Mouse (Mus musculus) myocyte (in vitro differentiated cells): ENCODE measurements around the gene Ccdc155. TPM values are rescaled to one million over a fixed set of nuclear protein-coding genes. Genes with fewer than 3 reads are reported as not detected.
A peak's percentile ranks its signal among the peaks of the same experiment; 100 is the strongest.

Experiments used
- H3K27me3 ChIP-seq: one replicate; pipeline ENCODE4 v1.6.1; 2011; ENCODE audit not compliant: control insufficient read depth, insufficient read depth, insufficient read length
- H3K36me3 ChIP-seq: one replicate; pipeline ENCODE4 v1.6.1; 2011; ENCODE audit not compliant: control insufficient read depth, insufficient read depth
- H3K4me2 ChIP-seq: one replicate; pipeline ENCODE4 v1.6.1; 2011; ENCODE audit warnings: low read depth, control low read depth
- H3K4me3 ChIP-seq: one replicate; pipeline ENCODE4 v1.5.1; 2011; ENCODE audit warnings: mild to moderate bottlenecking, control low read depth, moderate library complexity
- H3K79me2 ChIP-seq: one replicate; pipeline ENCODE4 v1.6.1; 2011; ENCODE audit not compliant: control insufficient read depth, insufficient read depth
- H3ac ChIP-seq: one replicate; pipeline ENCODE4 v1.6.1; 2011; ENCODE audit not compliant: control insufficient read depth, insufficient read length
- CEBPB ChIP-seq: IDR thresholded peaks from 2 replicates; pipeline ENCODE4 v1.6.1; 2011; ENCODE audit warnings: mild to moderate bottlenecking, moderate library complexity; ENCODE audit not compliant: poor library complexity, insufficient read depth, severe bottlenecking
- E2F4 ChIP-seq: IDR thresholded peaks from one replicate; pipeline ENCODE4 v1.6.1; 2011; ENCODE audit warnings: mild to moderate bottlenecking, control low read depth, moderate library complexity; ENCODE audit not compliant: insufficient read depth
- MAX ChIP-seq: IDR thresholded peaks from one replicate; pipeline ENCODE4 v1.6.1; 2011; ENCODE audit warnings: low read depth, mild to moderate bottlenecking, control low read depth
- MYOD1 ChIP-seq, 3 experiments: IDR thresholded peaks; one replicate each; pipeline ENCODE4 v1.6.1; 2011; ENCODE audit warnings: control low read depth in 2 of 3, low read depth in 2 of 3, mild to moderate bottlenecking in 2 of 3, moderate library complexity in 1 of 3; ENCODE audit not compliant: insufficient read length in 2 of 3, control insufficient read depth in 1 of 3
- MYOG ChIP-seq, 3 experiments: IDR thresholded peaks; one replicate each; pipeline ENCODE4 v1.6.1; 2011; ENCODE audit warnings: control low read depth in 2 of 3, low read depth in 2 of 3, mild to moderate bottlenecking in 2 of 3; ENCODE audit not compliant: insufficient read length in 2 of 3, control insufficient read depth in 1 of 3, insufficient read depth in 1 of 3
- POLR2A ChIP-seq: IDR thresholded peaks from one replicate; pipeline ENCODE4 v1.6.1; 2011; ENCODE audit warnings: low read depth, mild to moderate bottlenecking, control low read depth, moderate library complexity; ENCODE audit not compliant: insufficient read length
- POLR2AphosphoS2 ChIP-seq: IDR thresholded peaks from one replicate; pipeline ENCODE4 v1.6.1; 2011; ENCODE audit warnings: low read depth, control low read depth; ENCODE audit not compliant: insufficient read length
- SRF ChIP-seq: IDR thresholded peaks from one replicate; pipeline ENCODE4 v1.6.1; 2011; ENCODE audit warnings: low read depth; ENCODE audit not compliant: control insufficient read depth, insufficient read length
- TCF12 ChIP-seq: IDR thresholded peaks from one replicate; pipeline ENCODE4 v1.6.1; 2011; ENCODE audit warnings: mild to moderate bottlenecking, control low read depth; ENCODE audit not compliant: poor library complexity, insufficient read depth, severe bottlenecking
- TCF3 ChIP-seq: IDR thresholded peaks from one replicate; pipeline ENCODE4 v1.6.1; 2011; ENCODE audit warnings: low read depth, control low read depth; ENCODE audit not compliant: insufficient read length
- polyA plus RNA-seq: library from polyadenylated mRNA; unstranded; fragments of >200 nt; fragmentation: generic; extraction: Trizol; gene quantifications from one replicate; pipeline ENCODE4 v1.2.1, GENCODE M21; 2012; ENCODE audit warnings: missing spikeins

The Ccdc155 gene
- polyA plus RNA-seq, 1 experiment, result 2.2 TPM

- TF ChIP-seq MYOD1 (IDR thresholded peaks at IDR 0.05; ENCODE audit: control insufficient read depth in 1 of 3, insufficient read length in 2 of 3, low read depth in 2 of 3), result no peak
- Histone ChIP-seq H3K36me3 (peaks cover 10% of the 10 kb centered on the region), H3K4me3 (no peak overlapping the region), H3ac (no peak overlapping the region), H3K4me2 (no peak overlapping the region), H3K79me2 (no peaks in the 10 kb centered on the region), H3K27me3 (no peaks in the 10 kb centered on the region)
Observed at GRCm38 (mm10) chr7:45221680-45222079, 17.0 kb upstream of the Ccdc155 start.

DNA sequence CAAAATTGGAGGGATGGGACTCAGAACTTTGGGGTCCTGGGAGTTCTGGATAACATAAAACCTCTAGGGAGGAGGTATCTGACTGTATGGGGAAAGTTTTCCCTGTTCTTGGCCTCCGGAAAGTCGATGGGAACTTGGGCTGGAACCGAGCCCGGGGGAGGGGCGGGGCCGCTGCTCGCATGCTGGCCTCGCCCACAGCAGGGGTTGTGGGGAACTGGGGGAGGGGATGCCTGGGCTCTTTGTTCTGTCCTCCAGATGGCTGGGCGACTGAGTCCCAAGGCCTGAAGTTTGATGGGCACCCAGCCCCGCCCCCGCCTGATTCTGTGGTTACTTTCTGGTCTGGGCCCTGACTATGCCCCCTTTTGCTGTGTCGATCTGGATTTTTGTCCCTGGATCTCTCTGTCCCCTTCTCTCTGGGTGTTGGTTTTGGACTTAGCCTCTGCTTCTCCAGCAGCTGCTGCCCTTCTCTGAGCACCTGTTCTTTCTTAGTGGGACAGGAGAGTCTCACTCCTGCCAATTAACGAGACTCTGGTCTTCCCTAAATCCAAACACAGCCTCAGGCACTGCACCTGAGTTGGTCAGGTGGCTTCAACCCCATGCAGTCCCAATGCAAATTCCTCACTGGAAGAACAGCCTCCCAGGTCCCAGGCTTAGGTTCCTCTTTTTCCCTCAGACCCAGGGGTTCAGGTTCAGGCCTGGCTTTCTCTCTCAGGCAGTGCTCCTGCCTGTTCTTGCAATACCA, 11.9 kb upstream of the Ccdc155 start:
- H3K36me3 ChIP-seq, result no peaks in the 10 kb centered on the region
- peak overlapping the region; percentile 90 for H3K4me2 ChIP-seq
- no peaks in the 10 kb centered on the region for H3K79me2 ChIP-seq
- peak overlapping the region; percentile 58 for H3K4me3 ChIP-seq
- TF ChIP-seq SRF (no peak), TCF12 (no peak), MYOG (IDR thresholded peaks at IDR 0.05; ENCODE audit: control insufficient read depth in 1 of 3, insufficient read depth in 1 of 3, insufficient read length in 2 of 3, low read depth in 2 of 3) (peak in 1 of 3 experiments; percentile 45), E2F4 (no peak), MYOD1 (IDR thresholded peaks at IDR 0.05; ENCODE audit: control insufficient read depth in 1 of 3, insufficient read length in 2 of 3, low read depth in 2 of 3) (peak in 2 of 3 experiments; percentile 49 to 63)
- H3ac ChIP-seq, result no peak overlapping the region
- H3K27me3 ChIP-seq, result no peaks in the 10 kb centered on the region

- Histone ChIP-seq H3ac (no peak within 1 kb of the TSS), H3K4me3 (peak within 1 kb of the TSS; percentile 58), H3K36me3 (no peaks in the 10 kb centered on the region), H3K4me2 (peak within 1 kb of the TSS; percentile 90), H3K79me2 (no peaks in the 10 kb centered on the region), H3K27me3 (no peaks in the 10 kb centered on the region)
- TF ChIP-seq TCF3 (no peak), CEBPB (no peak), TCF12 (no peak), MYOG (IDR thresholded peaks at IDR 0.05; ENCODE audit: control insufficient read depth in 1 of 3, insufficient read depth in 1 of 3, insufficient read length in 2 of 3, low read depth in 2 of 3) (no peak), POLR2AphosphoS2 (peak; percentile 21)
Observed at GRCm38 (mm10) chr7:45215673-45216441, 11.2 kb upstream of the Ccdc155 start, which contains the start of gene Tead2. Gene Tead2, plus strand, starts transcription at chr7:45215753.

GRCm38 (mm10) chr7:45213708-45214107, 9.0 kb upstream of the Ccdc155 start:
- Histone ChIP-seq H3K4me2 (no peak overlapping the region), H3ac (no peak overlapping the region), H3K79me2 (no peaks in the 10 kb centered on the region), H3K27me3 (peaks cover 7% of the 10 kb centered on the region), H3K4me3 (no peak overlapping the region), H3K36me3 (no peaks in the 10 kb centered on the region)
- TF ChIP-seq TCF3 (no peak), POLR2AphosphoS2 (no peak), E2F4 (no peak), POLR2A (no peak), TCF12 (no peak)

DNA sequence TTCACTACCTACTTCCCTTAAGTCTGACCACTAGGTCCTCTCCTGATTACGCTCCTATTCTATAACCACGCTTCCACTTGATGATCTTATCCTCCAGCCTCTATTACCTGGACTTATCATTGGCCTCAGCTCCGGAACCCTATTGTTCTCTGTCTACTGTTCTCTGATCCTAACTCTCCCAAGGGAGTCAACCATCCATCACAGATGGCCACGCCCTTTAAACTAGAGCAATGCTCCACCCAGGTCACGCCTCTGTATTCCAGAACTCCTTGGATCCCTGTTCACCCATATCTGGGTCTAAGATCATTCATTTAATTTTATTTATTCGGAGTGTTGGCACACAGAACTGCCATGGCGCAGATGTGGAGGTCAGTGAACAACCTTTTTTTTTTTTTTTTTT, 7.7 kb upstream of the Ccdc155 start:
- H3K36me3 ChIP-seq, result no peaks in the 10 kb centered on the region
- no peak overlapping the region for H3K4me2 ChIP-seq
- TF ChIP-seq SRF (no peak), MYOD1 (IDR thresholded peaks at IDR 0.05; ENCODE audit: control insufficient read depth in 1 of 3, insufficient read length in 2 of 3, low read depth in 2 of 3) (no peak), E2F4 (no peak), MAX (no peak), TCF12 (no peak), TCF3 (no peak)
- H3K27me3 ChIP-seq, result peaks cover 7% of the 10 kb centered on the region
- H3K4me3 ChIP-seq, result no peak overlapping the region
- no peak overlapping the region for H3ac ChIP-seq
- H3K79me2 ChIP-seq, result no peaks in the 10 kb centered on the region
